Mouse (Mus musculus) hindlimb bud, embryonic 11.5 days (tissue): ENCODE data around the gene Vmp1.

Source experiments
- DNase-seq: peaks from one replicate; pipeline ENCODE4 v3.0.0-alpha.2; 2012; ENCODE audit warnings: low read depth, low spot score; ENCODE audit errors: extremely low spot score

Gene Vmp1

DNA sequence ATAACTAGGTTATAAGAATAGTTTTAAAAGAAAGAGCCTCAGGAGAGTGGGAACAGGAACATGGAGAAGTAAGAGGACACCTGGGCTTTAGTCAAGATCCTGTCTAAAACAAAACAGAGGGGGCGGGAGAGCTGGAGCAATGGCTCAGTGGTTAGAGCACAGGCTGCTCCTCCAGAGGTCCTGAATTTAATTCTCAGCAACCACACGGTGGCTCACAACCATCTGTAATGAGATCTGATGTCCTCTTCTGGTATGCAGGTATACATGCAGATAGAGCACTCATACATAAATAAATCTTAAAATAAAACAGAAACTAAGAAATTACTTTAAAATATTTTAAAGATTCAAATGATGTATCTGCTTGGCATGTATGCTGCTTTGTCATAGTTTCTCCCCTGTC lies 111.0 kb downstream of the Vmp1 start:
- DNase-seq: no peak

DNA sequence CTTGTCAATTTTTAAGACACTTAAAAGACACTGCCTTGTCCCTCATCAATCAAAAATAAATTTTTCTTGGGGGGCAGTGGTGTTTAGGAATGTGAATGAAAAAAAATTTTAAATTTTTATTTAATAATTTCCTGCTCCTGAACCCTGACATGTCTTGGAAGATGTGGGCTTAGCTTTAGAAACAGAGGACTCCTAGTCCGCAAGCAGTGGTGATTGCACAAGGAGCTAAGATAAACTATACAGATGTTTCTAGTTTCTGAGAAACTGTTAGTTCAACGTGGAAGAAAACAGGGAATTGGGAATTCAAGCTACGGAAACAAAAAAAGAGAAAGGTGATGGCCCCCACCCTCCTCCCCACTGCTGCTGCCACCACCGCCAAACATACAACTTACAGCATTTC lies 111.8 kb downstream of the Vmp1 start:
- no peak for DNase-seq

DNA sequence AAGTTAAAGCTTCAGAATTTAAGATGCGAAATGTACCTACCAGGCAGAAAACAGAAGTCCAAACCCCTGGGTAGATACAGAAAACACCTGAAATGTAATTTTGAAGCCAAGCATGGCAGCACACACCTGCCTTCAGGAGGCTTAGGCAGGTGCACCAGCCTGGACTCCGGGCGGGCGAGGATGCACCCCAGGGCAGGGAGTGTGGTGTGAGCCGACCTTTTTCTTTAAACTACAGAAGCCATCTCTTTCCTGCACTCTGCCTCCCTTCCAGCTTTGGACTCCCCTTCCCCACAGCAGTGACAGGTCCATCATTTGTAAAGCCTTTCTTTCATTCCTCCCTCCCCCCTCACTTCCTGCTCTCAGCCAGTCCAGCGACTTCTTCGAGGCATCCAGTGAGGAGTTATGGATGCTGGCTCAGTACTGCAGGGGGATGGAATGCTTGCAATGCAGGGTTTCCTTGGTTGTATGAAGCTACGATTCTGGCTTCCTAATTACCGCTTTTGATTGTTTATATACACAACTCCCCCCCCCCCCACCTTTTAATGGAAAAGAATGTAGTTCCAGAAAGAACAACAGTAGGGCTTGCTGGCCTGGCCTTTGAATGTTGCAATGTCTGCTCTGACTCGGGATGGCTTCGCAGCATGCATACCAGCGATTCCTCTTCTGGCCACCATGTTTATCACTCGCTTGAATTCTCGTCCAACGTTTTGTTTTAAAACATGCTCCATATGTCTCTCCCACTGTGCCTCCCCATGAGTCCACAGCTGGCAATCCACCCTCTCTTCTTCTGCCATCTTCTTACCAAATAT lies 112.4 kb downstream of the Vmp1 start:
- DNase-seq: no peak

DNA sequence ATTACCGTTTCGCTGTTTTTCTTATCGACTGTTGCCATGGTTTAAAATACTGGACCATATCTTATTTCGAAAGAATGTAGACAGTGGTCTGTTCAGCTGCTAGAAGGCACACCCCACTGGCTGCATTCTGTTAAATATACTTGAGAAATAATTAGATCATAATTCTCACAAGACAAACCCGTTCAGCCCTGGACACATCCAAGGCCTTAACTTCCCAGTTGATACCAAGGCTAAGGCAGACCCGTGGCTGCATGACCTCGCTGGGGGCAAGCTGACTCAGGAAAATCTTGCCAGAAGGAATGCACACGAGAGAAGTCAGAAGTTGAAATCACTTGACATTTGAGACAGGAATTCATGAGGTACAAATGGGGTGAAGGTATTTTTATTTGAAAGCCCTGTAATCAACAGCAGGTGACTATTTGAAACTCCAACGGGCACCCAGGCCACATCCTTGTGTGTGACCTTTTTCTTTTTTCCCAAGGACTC lies 113.3 kb downstream of the Vmp1 start:
- DNase-seq: peak; percentile 83

DNA sequence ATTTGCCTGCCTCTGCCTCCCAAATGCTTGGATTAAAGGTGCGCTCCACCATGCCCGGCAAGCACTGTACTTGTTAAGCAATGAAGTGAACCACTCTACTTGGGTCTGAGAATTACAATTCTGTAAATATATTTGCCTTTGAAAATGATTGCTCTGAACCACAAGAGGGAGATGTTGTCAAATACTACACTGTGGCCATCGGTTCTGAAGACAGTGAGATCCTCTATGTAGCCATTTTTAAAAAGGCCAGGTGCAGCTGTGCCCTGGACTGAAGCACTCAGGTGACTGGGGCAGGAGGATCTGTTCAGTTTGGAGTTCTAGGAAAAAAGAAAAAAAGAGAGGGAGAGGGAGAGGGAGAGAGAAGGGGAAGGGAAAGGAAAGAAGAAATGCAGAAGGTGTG lies 115.2 kb downstream of the Vmp1 start:
- DNase-seq: no peak

DNA sequence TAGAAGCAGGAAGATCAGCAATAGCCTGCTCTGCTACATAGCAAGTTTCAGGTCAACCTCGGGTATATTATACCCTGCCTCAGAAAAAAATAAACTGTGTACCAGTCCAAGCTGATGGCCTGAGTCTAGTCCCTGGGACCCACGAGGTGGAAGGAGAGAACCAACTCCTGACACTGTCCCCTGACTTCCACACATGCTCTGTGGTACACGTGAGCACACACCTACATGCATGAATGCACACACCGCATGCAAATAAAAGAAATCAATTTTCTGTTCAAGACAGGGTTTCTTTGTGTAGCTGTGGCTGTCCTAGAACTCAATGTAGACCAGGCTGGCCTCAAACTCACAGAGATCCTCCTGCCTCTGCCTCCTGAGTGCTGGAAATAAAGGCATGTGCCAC lies 125.4 kb downstream of the Vmp1 start:
- DNase-seq: no peak

DNA sequence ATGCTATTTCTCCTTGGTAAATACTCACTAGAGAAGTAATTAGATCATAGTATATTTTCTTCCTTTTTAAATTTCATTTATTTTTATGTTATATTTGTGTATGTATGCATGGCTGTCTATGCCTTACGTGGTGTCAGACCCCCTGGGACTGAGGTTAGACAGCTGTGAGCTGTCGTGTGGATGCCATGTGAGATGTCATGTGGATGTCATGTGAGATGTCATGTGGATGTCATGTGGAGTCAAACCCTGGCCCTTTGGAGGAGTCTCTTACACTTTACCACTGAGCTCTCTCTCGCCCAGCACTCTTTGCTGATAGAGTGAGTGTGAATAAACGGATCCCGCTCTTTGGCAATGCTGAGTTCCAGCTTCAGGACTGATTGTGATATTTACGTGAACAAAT lies 130.1 kb downstream of the Vmp1 start:
- DNase-seq: no peak

DNA sequence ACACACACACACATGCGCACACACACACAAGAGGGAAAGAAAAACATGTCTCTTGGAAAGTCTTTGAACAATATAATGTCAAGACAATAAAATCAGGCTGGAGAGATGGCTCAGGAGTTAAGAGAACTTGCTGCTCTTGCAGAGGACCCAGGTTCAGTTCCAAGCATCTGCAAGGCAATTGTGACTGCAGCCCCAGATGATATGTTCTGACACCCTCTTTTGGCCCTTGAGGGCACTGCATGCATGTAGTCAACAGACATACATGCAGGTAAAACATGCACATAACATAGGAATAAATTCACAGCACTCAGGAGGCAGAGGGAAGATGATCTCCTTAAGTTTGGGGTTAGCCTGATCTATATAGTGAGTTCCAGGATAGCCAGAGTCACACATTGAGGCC lies 136.2 kb downstream of the Vmp1 start:
- DNase-seq: no peak

DNA sequence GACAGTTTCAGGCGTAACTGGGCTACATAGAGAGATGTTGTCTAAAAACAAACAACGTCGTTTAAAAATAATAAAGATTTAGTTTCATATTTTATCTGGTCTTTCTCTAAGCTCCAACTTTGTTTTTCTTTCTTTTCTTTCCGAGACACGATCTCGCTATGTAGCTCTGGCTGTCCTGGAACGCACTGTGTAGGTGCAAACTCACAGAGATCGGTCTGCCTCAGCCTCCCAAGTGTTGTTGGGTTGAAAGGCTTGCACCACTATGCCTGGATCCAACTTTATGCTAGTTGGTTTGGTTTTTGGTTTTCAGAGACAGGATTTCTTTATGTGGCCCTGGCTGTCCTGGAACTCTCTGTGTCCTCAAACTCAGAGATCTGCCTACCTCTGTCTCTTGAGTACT lies 138.1 kb downstream of the Vmp1 start:
- DNase-seq: no peak

DNA sequence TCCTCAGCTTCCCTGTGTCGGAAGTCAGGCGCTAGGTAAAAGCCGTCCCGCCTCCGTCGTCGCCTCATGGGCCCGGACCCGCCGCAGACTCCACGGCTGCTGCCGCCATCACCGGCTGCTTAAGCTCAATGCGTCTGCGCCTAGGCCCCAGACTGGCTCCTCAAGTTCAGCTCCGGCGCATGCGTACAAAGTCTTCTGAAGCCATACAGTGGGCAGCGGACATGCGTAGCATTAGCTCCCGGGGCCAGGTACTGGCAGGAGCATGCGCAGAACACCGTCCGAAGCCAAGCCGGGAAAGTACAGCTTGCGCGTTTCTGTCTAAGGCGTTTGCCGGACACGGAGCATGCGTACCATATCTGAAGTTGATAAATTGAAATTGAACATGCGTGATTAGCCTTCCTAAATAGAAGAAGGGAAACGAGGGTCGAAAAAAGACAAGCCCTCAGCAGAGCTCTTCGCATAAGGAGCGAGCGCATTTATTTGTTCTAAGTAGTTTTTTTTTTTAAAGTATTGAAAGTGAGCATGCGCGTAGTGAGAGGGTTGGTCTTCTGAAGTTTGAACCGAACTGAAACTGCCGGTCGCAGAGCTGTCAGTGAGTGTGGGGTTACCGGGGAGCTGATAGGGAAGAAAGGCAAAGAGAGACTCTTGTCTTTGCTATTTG lies 138.9 kb downstream of the Vmp1 start, which contains the start of the genes Rps6kb1 and Tubd1:
TSS of gene Rps6kb1 (minus strand) at position 167 of the 661 bp plus-strand sequence.
TSS of gene Tubd1 (plus strand) at position 353 of the 661 bp plus-strand sequence.
- peak; percentile 98 for DNase-seq

DNA sequence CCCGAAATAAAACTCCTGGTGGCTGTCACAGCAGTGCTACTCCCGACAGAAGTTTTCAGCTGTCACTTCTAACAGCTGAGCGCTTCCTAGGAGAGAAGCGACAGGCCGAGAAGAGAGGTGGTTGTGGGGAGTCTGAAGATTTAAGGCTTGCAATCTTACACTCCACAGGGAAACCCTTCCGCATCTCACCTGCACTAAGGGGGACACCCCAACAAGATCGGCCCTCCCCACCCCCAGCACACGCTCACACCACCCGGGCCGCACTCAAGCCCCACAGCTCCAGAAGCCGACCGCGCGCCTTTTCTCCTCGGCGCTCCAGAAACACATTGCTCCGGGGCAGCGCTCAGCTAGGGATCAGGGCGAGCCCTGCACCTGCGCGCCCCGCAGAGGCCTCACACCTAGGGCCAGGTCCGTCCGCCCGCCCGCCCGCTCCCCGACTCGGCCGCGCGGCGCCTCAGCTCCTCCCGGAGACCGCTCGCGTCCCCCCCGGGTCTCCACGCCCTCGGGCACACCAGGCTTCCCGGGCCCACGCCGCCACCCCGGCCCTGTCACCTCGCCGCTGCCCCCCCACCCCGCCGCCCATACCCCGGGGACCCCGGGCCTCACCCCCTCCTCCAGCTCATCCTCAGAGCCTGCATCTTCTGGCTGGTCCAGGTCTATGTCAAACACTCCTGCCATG lies 139.5 kb downstream of the Vmp1 start:
- DNase-seq: no peak

DNA sequence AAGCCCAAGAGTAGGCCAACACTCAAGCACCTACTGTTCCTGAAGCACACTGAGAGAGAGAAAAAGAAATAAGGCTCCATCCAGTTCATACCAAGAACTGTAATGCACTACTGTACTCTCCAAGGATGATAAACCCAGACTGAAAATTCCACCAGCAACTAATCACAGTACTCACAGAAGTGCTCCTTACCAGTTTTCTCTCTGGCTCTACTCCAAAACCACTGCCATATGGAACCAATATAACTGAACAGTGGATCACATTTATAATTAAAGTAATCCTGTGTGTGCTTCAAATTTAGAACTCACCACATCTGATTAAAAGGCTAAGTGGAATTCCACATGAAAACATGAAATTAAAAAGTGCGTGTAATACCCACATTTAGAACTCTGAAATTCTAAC lies 140.8 kb downstream of the Vmp1 start:
- DNase-seq: no peak

DNA sequence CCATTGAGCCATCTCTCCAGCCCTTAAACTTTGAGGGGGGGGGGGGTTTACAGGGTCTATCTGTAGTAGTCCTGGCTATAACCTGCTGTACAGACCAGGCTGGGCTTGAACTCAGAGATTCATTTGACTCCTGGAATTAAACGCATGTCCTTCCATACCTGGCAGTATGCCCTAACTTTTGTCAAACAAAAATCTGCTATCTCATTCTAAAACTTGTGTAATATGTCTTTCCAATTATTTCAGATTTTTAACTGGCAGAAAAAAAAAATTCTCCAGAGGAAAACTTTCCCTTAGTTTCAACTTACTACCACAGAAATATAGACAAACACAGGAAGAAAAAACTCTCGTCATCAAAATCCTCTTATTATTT lies 143.2 kb downstream of the Vmp1 start:
- no peak for DNase-seq

DNA sequence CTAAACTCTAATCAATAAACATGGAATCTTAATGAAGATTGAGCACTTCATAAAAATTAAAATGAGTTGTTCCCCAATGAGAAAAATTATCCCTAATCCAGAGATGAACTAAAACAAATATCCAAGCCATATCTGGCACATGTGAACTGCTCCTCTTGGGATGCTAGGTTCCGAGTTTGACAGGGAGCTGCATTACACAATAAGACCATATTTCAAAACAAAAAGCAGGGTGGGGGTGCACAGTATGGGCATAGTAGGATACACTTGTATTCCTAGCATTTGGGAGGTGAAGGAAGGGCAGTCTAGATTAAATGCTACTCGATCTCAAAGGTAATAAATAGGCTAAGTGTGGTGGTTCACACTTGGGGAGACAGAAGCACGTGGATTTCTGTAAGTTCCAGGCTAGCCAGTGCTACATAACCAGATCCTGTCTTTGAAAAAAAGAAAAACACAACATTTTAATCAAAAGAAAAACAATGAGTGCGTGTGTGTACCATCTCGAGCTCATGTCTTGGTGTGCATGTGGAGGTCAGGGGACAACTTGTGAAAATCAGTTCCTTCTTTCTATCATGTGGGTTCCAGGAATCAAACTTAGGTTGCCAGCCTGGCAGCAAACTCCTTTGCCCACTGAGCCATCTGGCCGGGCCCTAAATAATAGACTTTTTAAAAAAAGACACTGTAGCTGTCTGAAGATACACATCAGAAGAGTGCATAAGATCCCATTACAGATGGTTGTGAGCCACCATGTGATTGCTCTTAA lies 143.7 kb downstream of the Vmp1 start:
- DNase-seq: no peak

DNA sequence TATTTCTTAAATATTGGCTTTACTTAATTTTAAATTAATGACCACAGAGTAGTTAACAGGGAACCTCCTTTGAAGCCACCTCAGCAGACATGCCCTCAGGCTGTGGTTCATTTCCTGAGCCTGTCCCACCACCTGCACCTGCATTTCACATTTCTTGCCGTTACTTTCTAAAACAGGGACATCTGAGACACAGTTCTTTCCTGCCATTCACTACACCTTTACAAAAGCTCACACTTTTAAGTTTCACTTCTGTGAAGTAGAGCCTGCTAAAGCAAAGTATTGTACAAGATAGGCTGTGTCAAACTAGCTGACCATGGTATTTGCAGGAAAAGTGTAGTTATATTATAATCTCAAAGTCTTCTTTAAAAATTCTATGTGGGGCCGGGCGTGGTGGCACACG lies 144.8 kb downstream of the Vmp1 start:
- no peak for DNase-seq

DNA sequence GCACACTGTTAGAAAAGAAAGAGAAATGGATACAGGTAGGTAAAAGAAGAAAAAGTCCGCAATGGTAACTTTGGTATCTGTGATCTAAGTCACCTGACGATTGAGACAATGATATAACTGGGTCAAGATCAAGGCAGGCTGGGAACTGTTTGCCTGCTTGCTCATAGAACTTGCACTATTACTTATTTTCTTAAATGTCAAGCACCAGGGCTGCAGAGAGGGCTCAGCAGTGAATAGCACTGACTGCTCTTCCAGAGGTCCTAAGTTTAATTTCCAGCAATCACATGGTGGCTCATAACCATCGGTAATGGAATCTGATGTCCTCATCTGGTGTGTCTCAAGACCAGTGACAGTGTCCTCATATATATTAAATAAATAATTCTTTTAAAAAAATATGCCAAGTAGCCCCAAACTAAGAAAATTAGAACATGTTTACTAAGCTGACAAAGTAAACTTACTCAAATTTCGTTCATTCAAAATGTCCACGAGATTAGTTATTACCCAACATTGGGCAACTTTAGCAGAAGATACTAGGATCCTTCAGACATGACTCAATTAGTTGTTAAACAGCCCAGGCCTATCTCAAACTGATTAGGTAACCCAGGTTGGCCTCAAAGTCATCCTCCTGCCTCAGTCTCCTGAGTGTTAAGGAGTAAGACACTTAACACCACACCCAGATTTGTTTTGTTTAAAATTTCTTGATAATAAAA lies 149.3 kb downstream of the Vmp1 start:
- DNase-seq: no peak
